Mouse (Mus musculus): Measurements from ENCODE around the gene Nupl2.

Gene Nupl2

DNA sequence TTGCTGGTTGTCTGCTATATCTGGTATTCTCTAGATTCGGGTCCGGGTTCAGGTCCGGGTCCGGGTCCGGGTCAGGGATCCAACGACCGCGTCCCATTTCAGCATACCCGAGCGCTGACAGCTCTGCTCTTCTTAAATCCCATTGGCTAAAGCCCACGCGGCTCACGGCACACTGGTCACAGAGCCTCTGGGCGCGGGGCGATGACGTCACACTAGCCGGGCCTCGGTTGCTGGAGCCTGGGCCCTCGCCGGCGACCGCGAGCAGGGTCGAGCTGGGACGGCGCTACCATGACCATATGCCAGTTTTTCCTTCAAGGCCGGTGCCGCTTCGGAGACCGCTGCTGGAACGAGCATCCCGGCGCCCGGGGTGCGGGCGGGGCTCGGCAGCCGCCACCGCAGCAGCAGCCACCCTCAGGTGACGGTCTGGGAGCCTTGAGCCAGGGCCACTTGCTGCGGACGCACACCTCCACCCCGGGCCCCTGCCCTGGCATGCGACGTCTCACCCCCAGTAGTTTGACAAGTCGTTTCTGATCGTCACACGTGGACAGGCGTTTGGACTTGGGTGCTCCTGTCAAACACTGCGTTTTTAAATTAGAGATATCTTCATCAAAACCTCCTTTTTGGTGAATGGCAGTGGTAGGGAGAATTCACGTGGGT is at the start of gene Nupl2:
Nupl2 (plus strand) TSS at position 175 of the 657 bp plus-strand sequence.
- DNase-seq, result peak; percentile 91

DNA sequence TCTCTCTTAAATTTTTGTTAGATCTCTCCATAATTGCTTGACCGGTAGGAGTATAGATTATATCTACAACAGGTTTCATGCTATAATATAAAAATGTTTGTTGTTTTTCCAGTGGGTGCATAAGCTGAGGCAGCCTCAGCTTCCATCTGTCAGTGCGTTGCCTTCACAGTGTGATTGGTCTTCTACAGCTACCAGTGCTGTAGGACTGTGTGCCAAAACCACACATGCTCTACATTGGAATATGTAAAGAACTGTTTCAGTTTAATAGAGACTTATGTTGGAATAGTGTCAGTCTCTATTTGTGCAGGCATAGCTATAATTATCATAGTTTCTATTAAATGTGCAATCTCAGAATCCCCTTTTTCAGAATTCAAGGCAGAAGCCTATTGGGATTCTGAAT is 42.5 kb upstream of the Nupl2 start:
- DNase-seq, result no peak

DNA sequence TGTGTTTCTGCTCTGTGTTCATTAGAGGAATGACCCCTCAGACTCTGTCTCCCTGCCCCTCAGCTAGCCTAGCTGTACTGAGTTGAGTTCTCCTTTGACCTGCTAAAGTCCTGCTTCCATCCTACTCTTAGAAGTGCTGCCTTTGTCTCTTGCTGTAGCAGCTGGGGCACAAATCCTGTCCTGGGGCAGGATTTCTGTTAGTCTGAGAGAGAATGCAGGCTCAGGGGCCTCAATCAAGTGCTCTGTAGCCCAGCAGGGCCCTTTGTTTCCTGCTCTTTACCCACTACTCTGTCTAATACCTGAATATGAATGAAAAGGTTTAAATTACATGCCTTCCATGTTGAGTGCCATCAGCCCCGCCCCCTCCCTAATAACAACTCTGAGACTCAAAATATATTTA is 40.6 kb upstream of the Nupl2 start:
- no peak for DNase-seq

DNA sequence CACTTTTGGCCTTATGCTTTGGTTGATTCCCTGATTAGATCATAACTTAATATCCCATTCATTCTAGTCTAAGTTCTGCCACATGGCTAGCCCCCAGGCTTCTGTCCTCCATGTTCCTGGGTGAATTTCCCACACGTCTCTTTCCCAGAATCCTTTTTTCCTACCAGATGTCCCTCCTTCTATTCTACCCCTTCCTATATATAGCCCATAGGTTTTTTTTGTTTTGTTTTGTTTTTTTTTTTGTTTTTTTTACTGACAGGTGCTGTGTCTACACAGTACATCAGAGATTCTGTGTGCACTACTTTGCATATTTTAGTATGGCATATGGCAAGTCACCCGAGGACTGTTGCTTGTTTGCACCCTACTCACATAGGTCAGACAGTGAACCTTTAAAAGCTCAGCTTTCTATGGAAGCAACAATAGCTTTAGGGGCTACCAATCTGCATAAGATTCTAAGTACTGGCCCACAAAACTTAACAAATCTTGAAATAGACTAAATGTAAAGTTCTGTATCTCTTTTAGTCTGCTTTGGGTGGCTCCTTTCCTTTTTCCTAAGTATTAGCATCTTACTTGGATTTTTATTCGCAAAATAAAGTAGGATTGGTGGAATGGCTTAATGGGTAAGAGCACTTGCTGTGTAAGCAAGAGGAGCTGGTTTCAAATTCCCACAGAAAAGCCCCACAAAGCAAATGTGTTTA is 40.0 kb upstream of the Nupl2 start:
- no peak for DNase-seq

DNA sequence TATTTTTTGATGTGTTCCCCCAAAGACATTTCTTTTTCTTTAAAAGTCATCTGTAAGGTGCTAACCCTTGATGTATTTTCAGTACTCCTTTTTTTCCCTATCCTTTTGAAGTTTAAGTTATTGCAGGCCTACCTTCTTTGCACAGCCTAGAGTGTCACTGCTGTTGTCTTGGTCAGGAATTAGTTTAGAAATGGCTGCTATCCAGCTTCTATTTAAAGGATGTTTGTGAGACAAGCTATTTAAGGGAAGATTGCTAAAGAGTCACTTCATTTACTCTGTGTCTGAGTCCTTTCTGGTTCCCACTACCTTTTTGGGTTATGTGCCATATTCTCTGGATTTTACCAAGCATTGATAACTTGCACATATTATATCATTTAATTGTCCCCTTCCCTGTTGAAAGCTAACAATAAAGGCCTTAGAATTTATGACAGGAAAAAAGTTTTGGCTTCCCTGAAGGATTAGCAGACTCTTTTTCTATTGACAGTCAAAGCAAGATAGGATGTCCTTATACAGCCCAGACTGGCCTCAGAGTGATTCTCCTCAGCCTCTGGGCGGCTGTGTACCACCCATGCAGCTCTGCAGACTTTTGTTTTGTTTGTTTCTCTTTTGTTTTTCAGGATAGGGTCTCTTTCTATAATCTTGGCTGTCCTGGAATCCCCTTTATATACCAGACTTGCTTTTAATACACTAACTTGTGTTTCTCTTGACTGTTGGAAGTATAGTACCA is 38.7 kb upstream of the Nupl2 start:
- no peak for DNase-seq

DNA sequence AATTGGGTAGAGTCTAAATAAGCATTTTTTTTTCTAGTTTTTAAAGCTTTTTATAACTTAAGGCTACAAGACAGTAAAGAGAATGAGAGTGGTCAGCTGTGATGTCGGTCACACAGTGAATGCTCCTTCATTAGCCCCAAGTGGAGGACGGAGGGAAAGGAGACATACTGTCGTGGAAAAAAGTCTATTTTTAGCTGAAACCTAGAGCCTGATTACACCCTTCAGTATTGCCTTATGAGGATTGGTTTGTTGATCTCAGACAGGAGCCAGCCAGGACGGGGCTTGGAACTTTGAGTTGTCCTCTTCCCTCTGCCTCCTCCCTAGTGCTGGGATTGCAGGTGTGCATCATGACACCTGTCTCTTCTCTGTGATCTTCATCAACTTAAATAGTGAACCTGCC is 37.8 kb upstream of the Nupl2 start:
- no peak for DNase-seq

DNA sequence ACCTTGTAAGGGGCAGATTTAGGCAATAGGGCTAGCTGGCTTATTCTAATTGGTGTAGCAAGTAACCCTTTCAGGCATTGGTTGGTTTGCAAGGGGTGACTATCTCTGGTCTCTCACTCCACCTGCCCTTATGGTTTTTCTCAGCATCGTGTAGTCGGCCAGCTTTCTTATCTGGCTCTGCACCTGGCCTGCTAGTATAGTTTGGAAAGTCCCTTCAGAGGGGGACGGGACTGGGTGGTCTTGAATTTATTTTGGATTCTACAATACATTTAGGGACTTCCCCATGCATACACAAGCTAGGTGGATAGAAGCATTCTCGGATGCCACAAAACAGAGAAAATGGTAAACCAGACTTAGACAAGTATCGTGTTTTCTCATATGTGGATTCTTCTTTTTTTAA is 17.8 kb upstream of the Nupl2 start:
- DNase-seq, result no peak

DNA sequence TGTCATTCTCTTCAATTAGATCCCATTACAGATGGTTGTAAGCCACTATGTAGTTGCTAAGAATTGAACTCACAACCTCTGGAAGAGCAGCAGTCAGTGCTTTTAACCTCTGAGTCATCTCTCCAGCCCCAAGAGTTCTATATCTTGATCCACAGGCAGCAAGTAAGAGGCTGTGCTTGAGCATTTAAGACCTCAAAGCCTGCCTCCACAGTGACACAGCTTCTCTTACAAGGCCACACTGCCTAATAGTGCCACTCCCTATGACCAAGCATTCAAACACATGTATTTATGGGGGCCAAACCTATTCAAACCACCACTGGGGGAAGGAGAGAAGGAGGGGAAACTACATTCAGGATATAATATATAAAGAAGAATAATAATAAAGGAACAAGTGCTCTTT is 12.6 kb upstream of the Nupl2 start:
- DNase-seq, result no peak

DNA sequence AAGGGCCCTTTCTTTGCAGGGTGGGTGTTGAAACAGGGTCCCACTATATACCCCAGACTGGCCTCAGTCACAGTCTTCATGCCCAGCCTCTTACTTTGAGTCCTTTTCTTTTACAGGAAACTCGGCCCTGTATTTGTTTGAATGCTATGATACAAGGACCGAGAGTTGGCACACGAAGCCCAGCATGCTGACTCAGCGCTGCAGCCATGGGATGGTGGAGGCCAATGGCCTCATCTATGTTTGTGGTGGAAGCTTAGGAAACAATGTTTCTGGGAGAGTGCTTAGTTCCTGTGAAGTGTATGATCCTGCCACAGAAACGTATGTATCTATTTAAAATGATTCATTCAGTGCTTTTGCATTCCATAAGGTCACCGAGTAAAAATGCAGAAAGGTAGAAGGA is 8.0 kb upstream of the Nupl2 start:
- DNase-seq, result no peak

DNA sequence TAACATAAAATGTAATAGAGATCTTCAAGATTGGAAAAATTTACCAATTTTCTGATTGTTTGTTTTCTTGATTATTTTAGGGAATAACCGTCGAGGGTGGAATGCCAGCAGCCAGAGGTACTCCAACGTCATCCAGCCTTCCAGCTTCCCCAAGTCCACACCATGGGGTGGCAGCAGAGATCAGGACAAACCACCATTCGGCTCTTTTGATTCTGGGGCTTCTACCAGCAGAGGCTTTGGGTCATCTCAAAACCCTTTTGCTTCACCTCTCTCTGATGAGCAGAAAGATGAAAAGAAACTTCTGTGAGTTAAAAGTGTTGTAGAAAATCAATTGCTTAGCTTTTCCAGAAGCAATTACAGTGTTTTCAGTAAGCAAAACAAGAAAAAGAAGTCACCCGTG is 2.5 kb downstream of the Nupl2 start:
- no peak for DNase-seq

DNA sequence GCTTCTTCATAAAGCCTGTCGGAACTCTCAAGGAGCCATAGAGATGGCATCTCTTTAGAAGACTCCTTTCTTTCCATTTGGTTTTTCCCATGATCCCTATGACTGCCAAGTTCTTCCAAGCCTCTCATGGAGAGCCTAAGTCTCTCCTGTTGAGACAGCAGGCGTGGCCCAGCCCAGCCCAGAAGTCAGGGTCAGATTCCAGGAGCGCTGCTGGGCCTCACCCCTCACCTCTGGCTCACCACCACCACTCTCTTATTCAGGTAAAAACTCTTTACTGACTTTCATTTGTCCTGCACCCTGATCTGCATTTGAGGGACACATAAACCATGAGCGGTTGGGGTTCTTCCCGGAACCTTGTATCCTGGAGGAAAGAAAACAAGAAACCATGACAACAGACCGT is 5.1 kb downstream of the Nupl2 start:
- DNase-seq, result no peak

DNA sequence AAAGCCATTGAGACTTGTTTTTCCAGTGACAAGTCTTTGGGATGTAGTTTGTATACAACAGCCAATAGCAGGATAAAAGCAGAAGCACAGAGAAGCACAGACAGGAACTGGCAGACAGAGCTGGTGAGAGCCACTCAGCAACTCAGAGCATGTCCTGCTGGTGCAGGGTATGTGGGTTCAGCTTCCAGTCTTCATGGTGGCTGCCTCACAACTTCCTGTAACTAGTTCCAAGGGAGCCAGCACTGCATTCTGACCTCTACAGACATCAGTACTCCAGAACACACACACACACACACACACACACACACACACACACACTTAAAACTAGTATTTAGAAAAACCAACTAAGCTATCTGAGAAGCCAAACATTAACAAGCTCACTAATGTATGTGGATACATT is 7.3 kb downstream of the Nupl2 start:
- DNase-seq, result no peak

DNA sequence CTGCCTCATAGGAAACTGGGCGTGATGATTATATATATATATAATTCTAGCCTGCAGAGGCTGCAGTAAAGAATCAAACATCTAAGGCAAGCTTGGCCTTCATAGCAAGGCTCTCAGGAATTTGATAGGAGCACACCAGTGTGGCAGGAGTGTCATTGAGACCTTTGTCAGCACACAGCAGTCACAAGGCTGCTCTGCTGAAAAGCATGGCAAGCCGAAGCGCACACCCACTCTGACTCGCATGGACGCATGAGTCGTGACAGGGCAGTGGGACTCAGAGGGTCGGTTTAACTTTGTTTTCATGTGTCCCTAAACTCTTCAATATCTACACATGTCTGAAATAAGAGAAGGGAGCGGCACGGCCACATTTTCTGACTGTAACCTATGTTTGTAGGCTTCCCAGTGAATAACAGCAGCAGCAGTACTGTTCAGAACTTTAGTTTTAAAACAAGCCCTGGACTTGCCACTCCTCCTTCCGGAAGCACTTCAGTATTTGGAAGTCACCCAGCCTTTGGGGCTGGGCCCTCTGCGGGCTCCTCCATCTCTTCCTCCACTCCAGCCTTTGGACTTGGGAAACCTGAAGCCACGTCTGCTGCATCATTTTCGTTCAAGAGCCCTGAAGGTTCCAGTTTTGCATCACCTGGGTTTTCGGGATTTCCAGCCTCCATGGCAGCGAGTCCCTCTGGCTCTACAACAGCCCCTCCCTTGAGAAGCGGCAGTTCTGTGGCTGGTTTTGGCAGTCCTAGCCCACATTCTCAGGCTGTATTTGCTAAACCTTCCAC is 16.9 kb downstream of the Nupl2 start:
- DNase-seq, result no peak

DNA sequence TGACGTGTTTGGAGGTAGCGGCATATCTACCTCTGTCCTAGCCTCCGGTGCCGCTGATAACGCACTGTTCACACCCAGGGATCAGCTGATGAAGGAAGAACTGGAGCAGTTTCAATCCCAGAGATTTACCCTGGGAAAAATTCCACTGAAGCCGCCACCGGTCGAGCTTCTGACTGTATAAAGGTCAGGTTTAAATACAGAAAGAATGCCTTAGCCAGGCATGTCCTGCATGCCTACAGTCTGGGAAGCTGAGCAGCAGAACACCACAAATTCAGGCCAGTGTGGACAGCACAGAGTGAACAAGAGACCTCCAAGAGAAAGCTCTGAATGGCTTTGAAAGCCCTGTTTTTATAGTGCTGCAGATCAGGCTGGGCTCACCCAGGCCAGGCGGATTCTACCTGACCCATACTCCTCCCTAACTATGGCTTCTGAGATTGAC is 17.6 kb downstream of the Nupl2 start:
- DNase-seq, result no peak

DNA sequence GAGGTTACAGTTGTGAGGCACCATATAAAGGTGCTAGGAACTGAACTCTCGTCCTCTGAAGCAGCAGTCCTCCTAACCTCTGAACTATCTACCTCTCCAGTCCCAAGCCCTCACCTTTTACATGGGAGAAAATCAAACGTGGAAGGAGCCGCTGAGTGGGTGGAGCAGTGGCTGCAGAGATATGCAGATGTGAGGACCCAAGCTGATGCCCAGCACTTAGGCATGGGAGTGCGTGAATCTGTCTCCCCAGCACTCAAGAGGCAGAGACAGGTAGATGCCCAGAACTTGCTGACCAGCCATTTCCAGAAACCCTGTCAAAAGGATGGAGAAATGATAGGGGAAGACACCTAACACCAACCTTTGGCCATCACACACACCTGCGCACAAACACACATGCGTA is 18.3 kb downstream of the Nupl2 start:
- no peak for DNase-seq

DNA sequence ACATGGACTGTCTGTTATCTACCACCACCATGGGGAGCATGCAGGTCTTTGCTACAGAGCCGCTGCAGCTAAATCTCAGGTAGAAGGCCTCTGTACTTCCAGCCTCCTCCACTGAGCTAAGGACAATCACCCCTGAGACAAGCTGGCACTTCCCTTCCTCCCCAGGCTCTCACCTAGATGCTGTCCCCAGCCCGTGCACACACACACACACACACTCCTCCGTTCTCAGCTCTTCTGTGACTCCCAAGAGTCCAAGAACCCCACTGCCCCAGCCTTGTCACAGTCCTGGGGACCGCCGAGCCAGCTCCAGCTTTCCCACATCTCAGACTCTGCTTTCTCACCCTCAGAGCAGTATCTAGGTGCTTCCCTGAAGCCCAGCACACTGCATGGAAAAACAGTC is 19.2 kb downstream of the Nupl2 start:
- no peak for DNase-seq

DNA sequence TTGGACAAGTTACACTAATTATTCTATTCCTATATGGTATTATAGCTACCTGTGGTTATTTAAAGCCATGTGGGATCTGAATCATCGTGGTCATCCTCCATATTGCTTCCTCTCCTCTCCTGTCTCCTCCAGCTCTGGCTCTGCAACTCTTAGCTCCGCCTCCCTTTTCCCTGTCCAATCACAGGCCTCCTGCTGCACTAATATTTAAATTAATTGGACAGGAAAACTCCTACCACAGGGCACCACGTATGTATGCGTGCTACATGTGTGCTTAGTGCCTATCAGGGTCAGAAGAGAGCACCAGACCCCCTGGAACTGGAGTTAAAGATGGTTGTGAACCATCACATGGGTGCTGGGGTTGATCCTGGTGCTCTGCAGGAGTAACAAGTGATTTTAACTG is 23.7 kb downstream of the Nupl2 start:
- DNase-seq, result no peak

DNA sequence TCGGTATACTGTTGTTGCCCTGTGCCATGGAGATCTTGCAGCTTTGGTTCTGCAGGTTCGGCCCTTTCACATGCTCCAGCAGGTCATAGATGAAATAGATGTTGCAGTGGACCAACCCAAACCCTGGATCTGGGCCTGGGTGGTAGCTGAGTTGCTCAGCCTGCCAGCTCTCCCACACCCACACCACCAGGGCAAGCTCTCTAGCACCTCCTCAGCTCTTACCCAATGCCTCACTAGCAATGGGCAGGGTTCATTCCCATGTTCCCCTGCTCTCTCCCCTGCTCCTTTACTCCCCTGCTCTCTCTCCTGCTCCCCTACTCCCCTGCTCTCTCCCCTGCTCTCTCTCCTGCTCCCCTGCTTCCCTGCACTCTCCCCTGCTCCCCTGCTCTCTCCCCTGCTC is 27.1 kb downstream of the Nupl2 start:
- no peak for DNase-seq

DNA sequence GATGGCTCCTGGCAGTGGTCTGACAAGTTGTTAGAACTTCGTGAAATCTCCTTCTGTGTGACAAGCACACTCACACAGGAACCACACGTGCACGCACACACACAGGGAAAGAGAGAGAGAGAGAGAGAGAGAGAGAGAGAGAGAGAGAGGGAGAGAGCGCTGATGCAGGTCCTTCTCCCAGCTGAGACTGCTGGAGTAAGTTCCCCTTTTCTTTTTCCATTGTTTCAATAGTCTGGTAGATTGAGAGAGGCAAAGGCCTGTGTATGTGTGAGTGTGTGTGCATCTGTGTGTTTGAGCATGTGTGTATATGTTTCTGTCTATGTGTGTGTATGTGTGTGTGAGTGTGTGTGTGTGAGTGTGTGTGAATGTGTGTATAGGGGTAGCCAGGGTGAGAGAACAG is 36.2 kb downstream of the Nupl2 start:
- no peak for DNase-seq

DNA sequence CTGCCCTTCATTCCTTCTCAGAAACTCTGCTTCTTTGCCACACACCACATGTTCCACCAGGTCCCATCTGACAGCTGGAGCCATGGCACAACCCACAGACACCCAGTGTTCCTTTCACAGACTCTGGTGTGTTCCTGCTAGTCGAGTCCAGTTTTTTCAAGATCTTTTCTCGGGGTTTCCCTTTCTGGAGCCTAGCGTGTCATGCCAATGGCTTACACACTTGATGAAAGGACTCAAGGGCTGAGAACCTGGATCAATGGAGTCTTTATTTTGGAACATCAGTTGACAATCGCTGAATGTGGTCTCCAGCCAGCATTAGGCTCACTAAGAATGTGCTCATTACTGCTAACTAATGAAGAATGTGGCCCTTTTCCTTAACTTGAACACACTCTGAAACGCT is 37.7 kb downstream of the Nupl2 start:
- no peak for DNase-seq

DNA sequence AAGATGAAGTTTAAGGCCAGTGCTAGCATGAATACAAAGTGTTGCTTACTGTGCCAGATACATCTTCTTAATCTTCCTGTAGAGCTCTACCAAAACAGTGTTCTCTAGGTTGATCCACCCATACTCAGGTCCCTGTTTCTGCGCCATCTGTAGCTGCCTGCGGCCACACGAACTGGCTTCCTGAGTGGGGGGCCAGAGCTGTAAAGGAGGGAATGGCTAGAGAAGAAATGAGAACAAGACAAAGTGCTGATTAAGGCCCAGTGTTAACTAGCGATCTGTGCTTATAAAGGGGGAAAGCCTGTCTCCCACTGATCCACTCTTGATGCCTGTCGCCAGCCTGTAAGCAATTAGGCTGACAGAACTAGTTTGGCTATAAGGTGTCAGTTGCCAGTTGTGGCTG is 38.5 kb downstream of the Nupl2 start:
- DNase-seq, result no peak

DNA sequence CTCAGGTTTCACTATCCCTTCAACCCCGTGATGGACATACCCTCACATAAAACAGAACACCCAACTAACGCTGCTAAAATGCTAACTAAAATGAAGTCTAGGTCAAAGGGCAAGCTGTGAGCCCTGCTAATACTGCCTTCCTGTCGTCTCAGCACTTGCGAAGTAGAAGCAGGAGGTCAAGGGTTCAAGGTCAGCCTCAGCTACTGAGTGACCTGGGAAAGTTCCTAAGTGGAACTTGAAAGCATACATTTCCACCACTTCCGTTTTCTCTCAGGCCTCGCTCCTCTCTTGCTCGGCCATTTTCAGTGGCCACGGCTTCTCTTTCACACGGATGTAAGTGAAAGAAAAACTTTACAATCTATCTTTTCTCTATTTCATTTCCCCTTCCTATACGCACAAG is 43.2 kb downstream of the Nupl2 start:
- no peak for DNase-seq

DNA sequence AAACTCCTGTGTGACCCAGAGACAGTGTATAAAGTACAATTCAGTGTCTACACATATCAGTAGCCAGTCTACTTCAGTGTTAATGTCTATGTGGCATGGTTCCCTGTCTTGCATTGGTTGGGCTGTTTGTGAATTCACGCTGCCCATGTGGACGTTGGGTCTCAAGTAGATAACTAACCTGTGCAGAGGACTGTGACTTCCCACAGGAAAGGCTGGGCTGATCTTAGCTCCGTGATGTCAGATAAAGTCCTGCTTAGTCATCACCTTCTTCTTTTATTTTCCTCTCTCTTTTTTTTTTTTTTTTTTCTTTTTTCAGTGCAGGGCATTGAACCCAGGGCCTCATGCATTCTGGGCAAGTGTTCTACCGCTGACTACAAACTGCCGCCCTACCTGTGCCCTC is 43.7 kb downstream of the Nupl2 start:
- no peak for DNase-seq

All from thymus, postnatal 25 days (tissue).